Mouse (Mus musculus): ENCODE measurements around the gene Aspg. TPM values are rescaled to one million over a fixed set of nuclear protein-coding genes. Genes with fewer than 3 reads are reported as not detected.

Gene Aspg
- polyA plus RNA-seq, 1 experiment from 2014 or later: 2.0 TPM

DNA sequence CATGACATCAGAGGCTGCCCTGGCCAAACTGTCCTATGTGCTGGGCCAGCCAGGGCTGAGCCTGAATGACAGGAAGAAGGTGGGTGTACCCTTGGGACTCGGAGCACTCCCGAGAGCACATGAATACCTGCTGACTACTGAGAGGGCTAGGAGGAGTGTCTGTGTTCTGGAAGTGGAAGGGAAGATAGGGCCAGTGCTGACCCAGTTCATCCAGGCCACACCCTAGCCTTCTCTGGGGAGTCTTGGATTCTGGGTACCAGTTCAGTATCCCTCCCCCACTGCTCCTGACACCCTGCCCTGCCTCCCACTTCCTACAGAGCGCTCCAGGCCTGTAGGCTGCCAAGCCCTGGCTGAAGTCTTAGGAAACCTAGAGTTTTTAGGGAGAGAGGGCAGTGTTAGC, 14.7 kb downstream of the Aspg start:
- Histone ChIP-seq H3K9ac (ENCODE audit: low read length) (no peak overlapping the region), H3K27ac (replicated peaks; ENCODE audit: low read depth, low read length) (no peak overlapping the region), H3K36me3 (ENCODE audit: control insufficient read depth, insufficient read depth, low read length) (no peaks in the 10 kb centered on the region), H3K9me3 (ENCODE audit: control insufficient read depth, low read length) (no peaks in the 10 kb centered on the region), H3K4me3 (ENCODE audit: low read depth, low read length) (no peak overlapping the region), H3K27me3 (ENCODE audit: control insufficient read depth, insufficient read depth, low read length) (no peaks in the 10 kb centered on the region), H3K4me1 (ENCODE audit: control insufficient read depth, insufficient read depth, low read length) (no peaks in the 10 kb centered on the region), H3K4me2 (ENCODE audit: low read depth, severe bottlenecking) (no peak overlapping the region)
- no peak for DNase-seq (ENCODE audit: low spot score)
- WGBS: 82% methylated on average over 3 of the region's 3 CpGs
- ATAC-seq (ENCODE audit: insufficient number of reproducible peaks, low FRiP score, low TSS enrichment, low read depth): no peak

GRCm38 (mm10) chr12:112125903-112126302, 19.4 kb downstream of the Aspg start:
- DNase-seq (ENCODE audit: low spot score) (peak; percentile 38), ATAC-seq (ENCODE audit: insufficient number of reproducible peaks, low FRiP score, low TSS enrichment, low read depth) (peak; percentile 44)
- H3K27ac ChIP-seq (replicated peaks; ENCODE audit: low read depth, low read length): no peak overlapping the region
- no peaks in the 10 kb centered on the region for H3K36me3 ChIP-seq (ENCODE audit: control insufficient read depth, insufficient read depth, low read length)
- WGBS: 65% methylated on average over 14 of the region's 14 CpGs
- H3K27me3 ChIP-seq (ENCODE audit: control insufficient read depth, insufficient read depth, low read length): peaks cover 11% of the 10 kb centered on the region
- no peak overlapping the region for H3K4me2 ChIP-seq (ENCODE audit: low read depth, severe bottlenecking)
- no peak overlapping the region for H3K4me3 ChIP-seq (ENCODE audit: low read depth, low read length)
- H3K4me1 ChIP-seq (ENCODE audit: control insufficient read depth, insufficient read depth, low read length): peaks cover 2% of the 10 kb centered on the region; the same call in 1 of the 2 replicates
- no peaks in the 10 kb centered on the region for H3K9me3 ChIP-seq (ENCODE audit: control insufficient read depth, low read length)
- H3K9ac ChIP-seq (ENCODE audit: low read length): no peak overlapping the region

DNA sequence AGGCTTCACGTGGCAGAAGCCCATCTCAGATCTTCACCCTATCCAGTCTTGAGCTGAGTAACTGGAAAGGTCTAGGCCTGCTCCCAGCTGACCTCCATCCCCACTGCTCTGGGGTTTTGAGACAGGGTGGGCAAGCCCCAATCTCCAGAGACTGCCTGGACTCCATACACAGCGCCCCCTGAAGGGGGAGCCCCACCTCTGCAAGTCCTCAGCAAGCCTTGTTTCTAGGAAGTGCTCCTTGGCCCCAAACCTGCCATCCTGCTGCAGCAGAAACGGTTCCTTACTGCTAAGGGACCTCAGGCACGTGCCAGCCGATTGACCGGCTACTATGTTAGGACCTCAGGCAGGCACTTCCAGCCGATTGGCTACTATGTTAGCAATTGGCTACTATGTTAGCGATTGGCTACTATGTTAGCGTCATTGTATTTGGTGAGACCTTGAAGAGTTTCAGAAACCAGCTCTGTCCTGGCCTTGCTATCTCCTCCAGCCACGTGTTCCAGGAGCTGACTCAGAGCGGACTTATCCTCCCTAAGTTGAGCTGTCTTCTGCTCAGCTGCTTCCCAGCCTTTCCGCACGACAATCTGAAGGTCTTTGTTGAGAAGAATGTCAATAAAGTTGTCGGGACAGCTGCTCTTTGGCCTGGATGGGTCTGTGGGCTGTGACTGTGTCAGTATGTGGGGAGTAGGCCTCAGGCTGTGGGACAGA, 20.6 kb downstream of the Aspg start:
- WGBS: 63% methylated on average over 14 of the region's 14 CpGs
- ATAC-seq (ENCODE audit: insufficient number of reproducible peaks, low FRiP score, low TSS enrichment, low read depth) (no peak), DNase-seq (ENCODE audit: low spot score) (peak; percentile 29)
- peaks cover 3% of the 10 kb centered on the region; the same call in 1 of the 2 replicates for H3K4me1 ChIP-seq (ENCODE audit: control insufficient read depth, insufficient read depth, low read length)
- H3K9me3 ChIP-seq (ENCODE audit: control insufficient read depth, low read length): no peaks in the 10 kb centered on the region
- H3K27me3 ChIP-seq (ENCODE audit: control insufficient read depth, insufficient read depth, low read length): peaks cover 22% of the 10 kb centered on the region
- H3K27ac ChIP-seq (replicated peaks; ENCODE audit: low read depth, low read length): no peak overlapping the region
- no peaks in the 10 kb centered on the region for H3K36me3 ChIP-seq (ENCODE audit: control insufficient read depth, insufficient read depth, low read length)
- no peak overlapping the region for H3K4me2 ChIP-seq (ENCODE audit: low read depth, severe bottlenecking)
- H3K9ac ChIP-seq (ENCODE audit: low read length): no peak overlapping the region
- H3K4me3 ChIP-seq (ENCODE audit: low read depth, low read length): no peak overlapping the region

- H3K4me3 ChIP-seq (ENCODE audit: low read depth, low read length): no peak overlapping the region
- no peak overlapping the region for H3K9ac ChIP-seq (ENCODE audit: low read length)
- H3K27me3 ChIP-seq (ENCODE audit: control insufficient read depth, insufficient read depth, low read length): peaks cover 31% of the 10 kb centered on the region
- no peak overlapping the region for H3K27ac ChIP-seq (replicated peaks; ENCODE audit: low read depth, low read length)
- no peaks in the 10 kb centered on the region for H3K36me3 ChIP-seq (ENCODE audit: control insufficient read depth, insufficient read depth, low read length)
- no peak overlapping the region for H3K4me2 ChIP-seq (ENCODE audit: low read depth, severe bottlenecking)
- 78% methylated on average over 4 of the region's 4 CpGs for WGBS
- H3K9me3 ChIP-seq (ENCODE audit: control insufficient read depth, low read length): no peaks in the 10 kb centered on the region
- DNase-seq (ENCODE audit: low spot score) (no peak), ATAC-seq (ENCODE audit: insufficient number of reproducible peaks, low FRiP score, low TSS enrichment, low read depth) (no peak)
- H3K4me1 ChIP-seq (ENCODE audit: control insufficient read depth, insufficient read depth, low read length): peaks cover 3% of the 10 kb centered on the region; the same call in 1 of the 2 replicates
Measured at GRCm38 (mm10) chr12:112128526-112128925, 22.0 kb downstream of the Aspg start.

DNA sequence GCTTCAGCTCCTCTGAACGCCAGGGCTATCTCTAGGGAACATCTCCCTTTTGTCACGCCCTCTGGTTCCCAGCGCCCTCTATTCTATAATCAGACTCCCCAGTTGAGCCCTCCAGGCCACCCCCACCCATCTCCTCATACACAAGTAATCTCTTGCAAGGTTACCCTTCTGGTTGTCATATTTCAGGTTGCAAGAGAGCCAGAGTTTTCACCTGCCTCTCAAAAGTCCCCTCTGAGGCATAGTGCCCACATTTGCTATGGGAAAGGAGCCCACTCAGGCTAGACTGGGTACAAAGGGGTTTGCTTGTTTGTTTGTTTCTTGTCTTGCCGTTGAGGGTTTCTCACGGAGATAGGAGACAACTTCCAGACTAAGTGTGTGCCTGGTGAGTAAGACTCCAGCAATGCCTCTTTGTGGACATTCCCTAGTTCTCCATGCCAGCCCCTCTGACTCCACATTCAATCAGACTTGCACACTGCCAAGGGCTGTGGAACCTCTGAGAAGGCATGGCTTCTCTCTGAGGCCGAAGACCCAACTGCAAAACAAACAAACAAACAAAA, 22.9 kb downstream of the Aspg start:
- no peak overlapping the region for H3K4me3 ChIP-seq (ENCODE audit: low read depth, low read length)
- H3K27me3 ChIP-seq (ENCODE audit: control insufficient read depth, insufficient read depth, low read length): peaks cover 31% of the 10 kb centered on the region
- WGBS: 55% methylated on average over 6 of the region's 6 CpGs
- H3K4me2 ChIP-seq (ENCODE audit: low read depth, severe bottlenecking): no peak overlapping the region
- H3K36me3 ChIP-seq (ENCODE audit: control insufficient read depth, insufficient read depth, low read length): no peaks in the 10 kb centered on the region
- no peak overlapping the region for H3K27ac ChIP-seq (replicated peaks; ENCODE audit: low read depth, low read length)
- H3K9me3 ChIP-seq (ENCODE audit: control insufficient read depth, low read length): no peaks in the 10 kb centered on the region
- DNase-seq (ENCODE audit: low spot score) (no peak), ATAC-seq (ENCODE audit: insufficient number of reproducible peaks, low FRiP score, low TSS enrichment, low read depth) (no peak)
- peaks cover 3% of the 10 kb centered on the region; the same call in 1 of the 2 replicates for H3K4me1 ChIP-seq (ENCODE audit: control insufficient read depth, insufficient read depth, low read length)
- H3K9ac ChIP-seq (ENCODE audit: low read length): no peak overlapping the region

DNA sequence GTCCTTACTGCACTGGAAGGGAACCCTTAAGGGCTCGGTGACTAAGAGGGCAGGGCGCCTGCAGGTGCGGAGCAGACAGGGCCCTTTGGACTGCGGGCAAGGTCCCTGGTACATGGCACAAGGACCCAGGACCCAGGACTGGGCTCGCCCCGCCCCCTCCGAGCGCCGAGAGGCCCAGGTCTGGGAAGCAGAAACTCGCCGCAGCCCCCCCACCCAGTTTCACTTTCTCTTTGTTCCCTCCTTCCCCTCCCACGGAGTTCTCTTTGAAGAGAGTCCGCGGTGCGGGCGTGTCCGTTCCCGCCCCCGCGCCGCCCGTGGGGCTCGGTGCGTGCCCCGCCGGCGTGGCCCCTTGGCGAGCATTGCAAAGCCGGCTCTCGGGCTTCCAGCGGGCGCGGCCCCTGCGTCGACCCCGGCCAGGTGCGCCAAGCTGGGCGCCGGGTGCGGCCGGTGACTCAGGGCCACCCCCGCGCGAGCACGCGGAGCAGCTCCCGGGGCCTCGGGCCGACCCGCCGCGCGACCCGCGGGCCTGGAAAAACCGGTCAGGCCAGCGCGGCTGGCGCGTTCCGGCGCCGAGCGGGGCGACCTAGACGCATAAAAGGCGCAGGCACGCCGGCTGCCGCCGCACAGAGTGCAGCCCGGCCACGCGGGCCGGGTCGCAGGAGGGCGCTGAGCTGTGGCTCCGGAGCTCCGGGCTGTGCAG, 23.8 kb downstream of the Aspg start:
- under 1% methylated on average over 79 of the region's 79 CpGs for WGBS
- Histone ChIP-seq H3K9me3 (ENCODE audit: control insufficient read depth, low read length) (no peaks in the 10 kb centered on the region), H3K36me3 (ENCODE audit: control insufficient read depth, insufficient read depth, low read length) (no peaks in the 10 kb centered on the region), H3K4me3 (ENCODE audit: low read depth, low read length) (peak overlapping the region; percentile 54), H3K27me3 (ENCODE audit: control insufficient read depth, insufficient read depth, low read length) (peaks cover 31% of the 10 kb centered on the region), H3K9ac (ENCODE audit: low read length) (peak overlapping the region; percentile 80), H3K4me1 (ENCODE audit: control insufficient read depth, insufficient read depth, low read length) (peaks cover 3% of the 10 kb centered on the region; the same call in 1 of the 2 replicates), H3K27ac (replicated peaks; ENCODE audit: low read depth, low read length) (no peak overlapping the region), H3K4me2 (ENCODE audit: low read depth, severe bottlenecking) (peak overlapping the region; percentile 88)
- ATAC-seq (ENCODE audit: insufficient number of reproducible peaks, low FRiP score, low TSS enrichment, low read depth): peak; percentile 46; the same call in 1 of the 2 replicates
- peak; percentile 75 for DNase-seq (ENCODE audit: low spot score)

GRCm38 (mm10) chr12:112130957-112131356, 24.5 kb downstream of the Aspg start:
- no peak overlapping the region for H3K27ac ChIP-seq (replicated peaks; ENCODE audit: low read depth, low read length)
- H3K27me3 ChIP-seq (ENCODE audit: control insufficient read depth, insufficient read depth, low read length): peaks cover 31% of the 10 kb centered on the region

DNA sequence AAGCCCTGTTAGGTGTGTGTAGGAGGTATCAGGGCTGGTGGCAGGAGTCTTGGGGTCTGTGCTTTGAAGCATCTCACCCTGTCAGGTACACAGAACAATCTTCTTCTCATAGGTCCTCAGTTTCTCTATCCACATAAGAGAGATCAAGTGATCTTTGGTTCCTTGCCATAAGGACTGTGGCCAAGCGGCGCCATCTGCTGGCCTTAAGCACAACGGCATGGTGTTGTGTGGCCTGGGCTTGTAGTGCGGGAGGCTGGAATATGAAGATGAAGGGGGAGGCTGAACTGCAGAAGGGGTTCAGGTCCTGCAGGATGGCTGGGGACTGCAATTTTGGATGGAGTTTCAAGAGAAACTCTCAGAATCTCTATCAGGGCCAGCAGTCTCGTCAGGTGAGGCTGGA, 33.8 kb downstream of the Aspg start:
- no peak overlapping the region for H3K9ac ChIP-seq (ENCODE audit: low read length)
- no peak overlapping the region for H3K27ac ChIP-seq (replicated peaks; ENCODE audit: low read depth, low read length)
- peaks cover 36% of the 10 kb centered on the region for H3K27me3 ChIP-seq (ENCODE audit: control insufficient read depth, insufficient read depth, low read length)
- H3K36me3 ChIP-seq (ENCODE audit: control insufficient read depth, insufficient read depth, low read length): no peaks in the 10 kb centered on the region
- H3K9me3 ChIP-seq (ENCODE audit: control insufficient read depth, low read length): no peaks in the 10 kb centered on the region
- H3K4me1 ChIP-seq (ENCODE audit: control insufficient read depth, insufficient read depth, low read length): peaks cover 10% of the 10 kb centered on the region
- ATAC-seq (ENCODE audit: insufficient number of reproducible peaks, low FRiP score, low TSS enrichment, low read depth): no peak
- no peak overlapping the region for H3K4me2 ChIP-seq (ENCODE audit: low read depth, severe bottlenecking)
- H3K4me3 ChIP-seq (ENCODE audit: low read depth, low read length): no peak overlapping the region
- WGBS: 7% methylated on average over 5 of the region's 5 CpGs
- DNase-seq (ENCODE audit: low spot score): peak; percentile 65

More at GRCm38 (mm10) chr12:112130957-112131356, 24.5 kb downstream of the Aspg start:
- Histone ChIP-seq H3K9ac (ENCODE audit: low read length) (peak overlapping the region; percentile 80; the same call in 1 of the 2 replicates), H3K36me3 (ENCODE audit: control insufficient read depth, insufficient read depth, low read length) (no peaks in the 10 kb centered on the region), H3K4me2 (ENCODE audit: low read depth, severe bottlenecking) (peak overlapping the region; percentile 88), H3K4me3 (ENCODE audit: low read depth, low read length) (peak overlapping the region; percentile 54), H3K4me1 (ENCODE audit: control insufficient read depth, insufficient read depth, low read length) (peaks cover 3% of the 10 kb centered on the region; the same call in 1 of the 2 replicates), H3K9me3 (ENCODE audit: control insufficient read depth, low read length) (no peaks in the 10 kb centered on the region)
- WGBS: 12% methylated on average over 32 of the region's 32 CpGs
- peak; percentile 45 for DNase-seq (ENCODE audit: low spot score)
- no peak for ATAC-seq (ENCODE audit: insufficient number of reproducible peaks, low FRiP score, low TSS enrichment, low read depth)
